Mouse (Mus musculus): ENCODE measurements around the gene Cys1. TPM values are rescaled to one million over a fixed set of nuclear protein-coding genes. Genes with fewer than 3 reads are reported as not detected.

The Cys1 gene
- polyA plus RNA-seq, 1 experiment from 2014 or later, result 2.1 TPM

DNA sequence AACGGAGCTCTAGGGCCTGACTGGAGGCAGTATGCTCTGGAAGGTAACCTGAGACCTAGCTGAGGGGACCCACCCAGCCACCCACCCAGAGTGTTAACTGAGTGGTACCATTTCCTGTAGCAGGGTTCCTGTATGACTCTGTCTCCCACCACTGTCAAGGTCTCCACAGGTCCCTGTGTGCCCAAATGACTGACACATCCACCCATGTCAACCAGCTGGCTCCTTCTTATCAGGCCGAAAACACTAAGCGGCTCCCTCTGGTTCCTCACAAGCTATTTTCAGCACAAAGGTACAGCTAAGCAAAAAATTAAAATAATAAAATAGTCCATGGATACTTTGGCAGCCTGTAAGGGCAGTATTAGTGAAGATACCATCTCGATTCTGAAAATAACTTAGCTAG lies 47.4 kb downstream of the Cys1 start:
- 76% methylated on average over 4 of the region's 4 CpGs for WGBS

DNA sequence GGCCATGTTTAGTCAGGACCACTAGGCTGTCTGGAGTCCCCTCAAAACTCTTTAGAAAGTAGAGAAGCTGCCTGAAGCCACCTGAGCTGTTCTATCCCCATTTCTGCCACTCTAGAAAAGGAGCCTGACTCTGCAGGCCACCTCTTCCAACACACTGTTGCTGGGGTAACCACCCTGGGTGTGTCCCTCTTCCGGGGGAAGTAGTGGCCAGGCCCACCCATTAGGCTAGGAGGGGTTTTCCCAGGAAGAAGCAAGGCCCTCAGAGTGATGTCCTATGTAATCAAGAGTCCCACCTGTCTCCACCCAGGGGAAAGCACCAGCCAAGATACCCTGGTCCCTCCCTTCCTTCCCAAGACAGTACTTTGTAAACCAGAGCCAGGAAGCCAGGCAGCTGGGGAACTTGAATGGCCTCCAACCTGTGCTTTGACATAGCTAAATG lies 47.8 kb downstream of the Cys1 start:
- no peaks in the 10 kb centered on the region for H3K36me3 ChIP-seq
- H3K4me2 ChIP-seq (replicated peaks), result no peak overlapping the region
- ATAC-seq, result no peak
- no peak overlapping the region for H3K27ac ChIP-seq
- H3K9ac ChIP-seq, result no peak overlapping the region
- no peaks in the 10 kb centered on the region for H3K9me3 ChIP-seq
- no peaks in the 10 kb centered on the region for H3K4me1 ChIP-seq (replicated peaks)
- H3K4me3 ChIP-seq (replicated peaks), result no peak overlapping the region
- 62% methylated on average over 1 of the region's 1 CpGs for WGBS
- H3K27me3 ChIP-seq (replicated peaks), result no peaks in the 10 kb centered on the region

More for the DNA sequence above, 47.4 kb downstream of the Cys1 start:
- H3K4me1 ChIP-seq (replicated peaks), result no peaks in the 10 kb centered on the region
- H3K4me3 ChIP-seq (replicated peaks), result no peak overlapping the region
- no peaks in the 10 kb centered on the region for H3K27me3 ChIP-seq (replicated peaks)
- H3K9me3 ChIP-seq, result no peaks in the 10 kb centered on the region
- H3K27ac ChIP-seq, result no peak overlapping the region
- no peak for ATAC-seq
- H3K36me3 ChIP-seq, result no peaks in the 10 kb centered on the region
- no peak overlapping the region for H3K4me2 ChIP-seq (replicated peaks)
- H3K9ac ChIP-seq, result no peak overlapping the region

DNA sequence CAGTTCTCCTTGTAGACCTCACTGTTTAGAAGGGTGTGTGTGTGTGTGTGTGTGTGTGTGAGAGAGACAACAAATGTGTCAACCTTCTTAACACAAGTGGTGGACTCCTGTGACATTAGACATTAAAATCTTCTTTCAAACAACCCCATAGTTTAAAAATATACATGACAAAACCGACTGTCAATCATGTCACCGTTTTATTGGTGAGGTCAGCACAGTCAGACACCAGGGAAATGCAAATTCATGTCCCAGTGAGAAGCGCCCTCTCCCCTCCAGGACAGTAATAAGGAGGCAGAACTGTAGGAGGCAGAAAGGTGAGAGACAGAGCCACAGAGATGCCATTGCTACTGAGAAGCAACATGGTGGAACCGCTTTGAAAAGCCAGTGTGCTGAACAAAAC lies 49.2 kb downstream of the Cys1 start:
- 69% methylated on average over 4 of the region's 4 CpGs for WGBS

DNA sequence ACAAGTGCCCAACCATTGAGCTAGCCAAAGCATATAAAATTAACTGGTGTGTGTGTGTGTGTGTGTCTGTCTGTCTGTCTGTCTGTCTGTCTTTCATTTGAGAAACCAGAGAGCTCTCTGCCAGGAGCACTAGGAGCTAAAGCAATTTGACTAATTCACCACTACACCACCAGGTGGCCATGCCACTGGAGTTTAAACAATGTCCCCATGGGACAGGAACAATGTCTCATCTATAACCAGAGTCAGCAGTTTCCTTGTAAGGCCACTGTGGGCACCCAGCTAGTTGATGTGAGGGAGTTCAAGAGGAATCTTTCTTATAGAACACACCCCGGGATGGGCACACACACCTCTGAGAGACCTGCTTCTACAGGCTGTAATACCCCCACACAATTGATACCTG lies 51.4 kb downstream of the Cys1 start:
- Histone ChIP-seq H3K4me1 (replicated peaks) (no peaks in the 10 kb centered on the region), H3K27me3 (replicated peaks) (no peaks in the 10 kb centered on the region), H3K36me3 (no peaks in the 10 kb centered on the region), H3K9me3 (no peaks in the 10 kb centered on the region), H3K4me3 (replicated peaks) (no peak overlapping the region), H3K27ac (no peak overlapping the region), H3K4me2 (replicated peaks) (no peak overlapping the region), H3K9ac (no peak overlapping the region)
- WGBS, result 75% methylated on average over 1 of the region's 1 CpGs
- peak; percentile 60; the same call in 1 of the 2 replicates for ATAC-seq

More for the DNA sequence above, 49.2 kb downstream of the Cys1 start:
- no peaks in the 10 kb centered on the region for H3K36me3 ChIP-seq
- ATAC-seq, result no peak
- no peak overlapping the region for H3K27ac ChIP-seq
- no peaks in the 10 kb centered on the region for H3K27me3 ChIP-seq (replicated peaks)
- H3K4me2 ChIP-seq (replicated peaks), result no peak overlapping the region
- no peak overlapping the region for H3K9ac ChIP-seq
- no peaks in the 10 kb centered on the region for H3K9me3 ChIP-seq
- no peaks in the 10 kb centered on the region for H3K4me1 ChIP-seq (replicated peaks)
- H3K4me3 ChIP-seq (replicated peaks), result no peak overlapping the region

DNA sequence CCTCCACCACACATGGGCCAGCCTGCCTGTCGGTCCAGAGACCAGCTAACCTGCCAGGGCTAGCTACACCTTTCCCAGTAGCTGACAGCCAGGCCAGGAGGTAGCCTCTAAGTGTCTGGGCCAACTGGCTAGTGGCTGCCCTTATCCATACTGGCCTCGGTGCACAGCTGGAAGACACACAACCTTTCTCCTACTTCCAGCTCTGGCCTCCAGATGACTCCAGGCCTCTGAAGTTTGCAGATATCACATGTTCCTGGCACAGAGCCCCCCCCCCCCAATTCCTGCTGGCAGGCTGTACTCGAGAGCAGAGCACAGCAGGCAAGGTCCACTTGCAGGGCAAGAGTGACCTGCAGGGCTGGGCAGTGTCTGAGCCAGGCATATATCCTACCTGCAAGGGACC lies 54.4 kb downstream of the Cys1 start:
- no peak for ATAC-seq
- Histone ChIP-seq H3K9me3 (no peaks in the 10 kb centered on the region), H3K27ac (no peak overlapping the region), H3K9ac (no peak overlapping the region), H3K4me1 (replicated peaks) (no peaks in the 10 kb centered on the region), H3K4me3 (replicated peaks) (no peak overlapping the region), H3K36me3 (no peaks in the 10 kb centered on the region), H3K4me2 (replicated peaks) (no peak overlapping the region), H3K27me3 (replicated peaks) (no peaks in the 10 kb centered on the region)
- 60% methylated on average over 3 of the region's 3 CpGs for WGBS

DNA sequence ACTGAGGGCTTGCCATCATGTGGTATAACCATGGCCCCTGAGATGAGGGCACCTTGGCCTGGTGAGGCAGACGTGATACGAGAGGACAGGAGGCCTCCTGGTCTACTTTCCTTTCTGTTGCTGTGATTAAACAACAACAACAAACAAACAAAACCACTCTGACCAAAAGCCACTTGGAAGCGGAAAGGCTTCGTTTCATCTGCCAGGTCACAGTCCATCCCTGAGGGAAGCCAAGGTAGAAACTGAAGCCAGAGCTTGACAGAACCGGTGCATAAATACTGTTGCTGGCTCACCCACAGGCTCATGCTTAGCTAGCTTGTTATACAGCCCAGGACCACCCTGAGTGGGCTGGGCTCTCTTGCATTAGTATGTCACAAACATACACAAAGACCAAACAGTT lies 55.2 kb downstream of the Cys1 start:
- Histone ChIP-seq H3K4me2 (replicated peaks) (no peak overlapping the region), H3K9ac (no peak overlapping the region), H3K27ac (no peak overlapping the region), H3K36me3 (no peaks in the 10 kb centered on the region), H3K4me3 (replicated peaks) (no peak overlapping the region), H3K4me1 (replicated peaks) (no peaks in the 10 kb centered on the region), H3K9me3 (no peaks in the 10 kb centered on the region), H3K27me3 (replicated peaks) (no peaks in the 10 kb centered on the region)
- no peak for ATAC-seq
- 86% methylated on average over 5 of the region's 5 CpGs for WGBS

DNA sequence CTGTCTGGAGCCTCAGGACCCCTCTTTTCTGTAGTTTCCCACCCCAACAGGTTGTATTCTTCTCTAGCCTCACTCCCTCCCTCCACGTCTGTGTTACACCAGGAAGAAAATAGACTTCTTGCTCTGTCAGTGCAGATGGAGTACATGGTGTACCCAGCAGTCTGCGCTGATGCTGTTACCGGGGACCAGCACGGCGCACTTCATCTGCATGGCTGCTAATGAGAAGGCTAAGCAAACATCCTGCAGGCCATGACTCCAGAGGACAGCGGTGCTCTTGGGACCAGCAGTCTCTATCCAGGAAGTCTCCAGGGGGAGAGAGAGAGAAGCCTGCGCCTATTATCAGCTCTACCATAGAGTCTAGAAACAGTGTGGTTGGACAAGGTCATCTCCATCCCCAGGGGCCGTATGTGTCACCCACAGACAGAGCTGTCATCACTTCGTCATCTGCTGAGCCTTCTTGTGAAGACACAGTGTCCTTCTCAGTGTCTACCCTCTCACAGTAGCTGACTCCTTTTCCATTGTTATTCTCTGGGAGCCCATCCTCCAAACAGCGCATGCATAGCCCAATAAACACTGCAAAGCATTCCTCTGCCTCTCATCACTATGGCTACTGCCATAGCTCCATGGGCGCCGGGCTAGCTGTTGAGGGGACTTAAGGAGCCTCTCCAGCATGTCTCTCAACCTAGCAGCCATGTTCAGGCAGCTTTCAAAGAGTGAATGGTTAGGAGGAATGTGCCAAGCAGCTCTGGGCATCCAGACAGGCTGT lies 57.9 kb downstream of the Cys1 start:
- no peak overlapping the region for H3K9ac ChIP-seq
- H3K4me2 ChIP-seq (replicated peaks), result no peak overlapping the region
- no peaks in the 10 kb centered on the region for H3K9me3 ChIP-seq
- WGBS, result 66% methylated on average over 12 of the region's 12 CpGs
- H3K4me1 ChIP-seq (replicated peaks), result no peaks in the 10 kb centered on the region
- H3K27me3 ChIP-seq (replicated peaks), result no peaks in the 10 kb centered on the region
- H3K27ac ChIP-seq, result no peak overlapping the region
- no peak overlapping the region for H3K4me3 ChIP-seq (replicated peaks)
- no peak for ATAC-seq
- H3K36me3 ChIP-seq, result no peaks in the 10 kb centered on the region

DNA sequence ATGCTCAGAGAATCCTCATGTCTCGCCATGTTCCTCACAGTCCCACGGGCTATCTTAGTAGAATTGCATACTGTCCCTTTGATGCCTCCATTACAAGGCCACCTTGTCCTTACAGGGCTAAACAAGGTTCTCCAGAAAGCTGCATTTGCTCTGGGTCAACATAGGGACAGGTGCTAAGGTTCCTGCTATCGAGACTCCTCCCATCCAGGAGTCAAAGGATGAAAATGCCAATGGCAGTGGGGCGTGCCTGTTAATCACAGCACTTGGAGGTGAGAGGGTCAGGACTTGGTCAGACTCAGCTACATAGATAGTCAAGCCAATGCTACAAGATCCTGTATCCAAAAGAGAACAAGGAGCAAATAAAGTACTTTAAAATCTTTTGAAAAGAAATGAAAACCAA lies 62.2 kb downstream of the Cys1 start:
- Histone ChIP-seq H3K36me3 (no peaks in the 10 kb centered on the region), H3K4me3 (replicated peaks) (no peak overlapping the region), H3K4me2 (replicated peaks) (no peak overlapping the region), H3K9ac (no peak overlapping the region), H3K27me3 (replicated peaks) (no peaks in the 10 kb centered on the region), H3K27ac (no peak overlapping the region), H3K4me1 (replicated peaks) (no peaks in the 10 kb centered on the region), H3K9me3 (no peaks in the 10 kb centered on the region)
- no peak for ATAC-seq
- WGBS, result 72% methylated on average over 4 of the region's 4 CpGs

Other genes with a start within 250 kb of the Cys1 start
- 19.5 and 19.9 TPM in 2 replicates for gene Taf1b, start 183.5 kb downstream of the Cys1 start, polyA plus RNA-seq (2015; fragmentation: Nextera tagmentation; extraction: Ambion mirVana)
- gene Grhl1, start 109.5 kb downstream of the Cys1 start, polyA plus RNA-seq (2015; fragmentation: Nextera tagmentation; extraction: Ambion mirVana), result 0.83 and 1.0 TPM in 2 replicates
- 8.9 and 10.9 TPM in 2 replicates for gene Klf11, start 30.5 kb downstream of the Cys1 start, polyA plus RNA-seq (2015; fragmentation: Nextera tagmentation; extraction: Ambion mirVana)
- gene Rrm2, start 26.4 kb upstream of the Cys1 start, polyA plus RNA-seq (2015; fragmentation: Nextera tagmentation; extraction: Ambion mirVana), result 161 and 178 TPM in 2 replicates
- gene Mboat2, start 149.1 kb upstream of the Cys1 start, polyA plus RNA-seq (2015; fragmentation: Nextera tagmentation; extraction: Ambion mirVana), result 22.2 and 26.1 TPM in 2 replicates